Comparison of ENCODE assay signal across 7 mouse cellular contexts in genomic region chr17:54191526-54192230, GRCm38 (mm10).
A peak's percentile ranks its signal among the peaks of the same experiment; 100 is the strongest.
DNase-seq lines count a peak whose midpoint lies in the region; ATAC-seq and TF ChIP-seq lines count a peak whose summit lies in the region.

No protein-coding gene starts in this region.

- DNase-seq in intestine, embryonic 14.5 days (ENCODE audit: low spot score) = no peak
- peak; percentile 22 to 26 for DNase-seq in cerebellum, postnatal 36 days
- DNase-seq in mesoderm, embryonic 11.5 days (ENCODE audit: low read depth, low spot score) = peak; percentile 31
- DNase-seq in frontal cortex, postnatal 25 days (ENCODE audit: low spot score in 2 of 2) = no peak

- H3K27ac ChIP-seq in intestine, embryonic 14.5 days (ENCODE audit: low read depth) = no peak overlapping the region
- no peak overlapping the region for H3K27ac ChIP-seq in intestine, postnatal 0 days (ENCODE audit: low read depth, low read length)
- 0 out of 2 replicates have a peak overlapping the region, but pooled peaks have one; percentile 19 for H3K27ac ChIP-seq in hindbrain, embryonic 13.5 days

- H3K9me3 ChIP-seq in intestine, embryonic 14.5 days (ENCODE audit: control insufficient read depth, low read length) = no peaks in the 10 kb centered on the region
- H3K9me3 ChIP-seq in intestine, postnatal 0 days (ENCODE audit: control insufficient read depth) = no peaks in the 10 kb centered on the region
- H3K9me3 ChIP-seq in hindbrain, embryonic 13.5 days = no peaks in the 10 kb centered on the region

- WGBS in intestine, embryonic 14.5 days = 46% methylated on average over 5 of the region's 5 CpGs
- WGBS in intestine, postnatal 0 days = 47% methylated on average over 5 of the region's 5 CpGs
- 43% methylated on average over 5 of the region's 5 CpGs for WGBS in hindbrain, embryonic 13.5 days

- H3K4me1 ChIP-seq in intestine, embryonic 14.5 days (replicated peaks; ENCODE audit: control insufficient read depth, insufficient read depth, low read length) = no peaks in the 10 kb centered on the region
- no peaks in the 10 kb centered on the region for H3K4me1 ChIP-seq in intestine, postnatal 0 days (replicated peaks; ENCODE audit: control insufficient read depth, insufficient read depth, low read length)
- peaks cover 7% of the 10 kb centered on the region for H3K4me1 ChIP-seq in hindbrain, embryonic 13.5 days (replicated peaks)

- H3K36me3 ChIP-seq in intestine, embryonic 14.5 days (ENCODE audit: control insufficient read depth, insufficient read depth, low read length) = no peaks in the 10 kb centered on the region
- no peaks in the 10 kb centered on the region for H3K36me3 ChIP-seq in intestine, postnatal 0 days (ENCODE audit: control insufficient read depth, insufficient read depth)
- H3K36me3 ChIP-seq in hindbrain, embryonic 13.5 days = no peaks in the 10 kb centered on the region

- no peak overlapping the region for H3K4me2 ChIP-seq in intestine, embryonic 14.5 days (ENCODE audit: low read length)
- H3K4me2 ChIP-seq in intestine, postnatal 0 days (replicated peaks; ENCODE audit: low read depth) = no peak overlapping the region
- no peak overlapping the region for H3K4me2 ChIP-seq in hindbrain, embryonic 13.5 days

- no peak overlapping the region for H3K9ac ChIP-seq in intestine, embryonic 14.5 days (ENCODE audit: low read length)
- no peak overlapping the region for H3K9ac ChIP-seq in intestine, postnatal 0 days (ENCODE audit: low read depth, low read length)
- no peak overlapping the region for H3K9ac ChIP-seq in hindbrain, embryonic 13.5 days

- peak; percentile 75 for ATAC-seq in intestine, embryonic 14.5 days (replicated peaks; ENCODE audit: low FRiP score, low TSS enrichment, low read depth)
- ATAC-seq in intestine, postnatal 0 days = no peak
- peak; percentile 98 for ATAC-seq in hindbrain, embryonic 13.5 days (ENCODE audit: low FRiP score)
- no peak for ATAC-seq in inflammation-experienced regulatory T-cells, adult 6 months

- no peak overlapping the region for H3K4me3 ChIP-seq in intestine, embryonic 14.5 days (ENCODE audit: low read depth, low read length)
- no peak overlapping the region for H3K4me3 ChIP-seq in intestine, postnatal 0 days (ENCODE audit: low read depth, low read length)
- no peak overlapping the region for H3K4me3 ChIP-seq in hindbrain, embryonic 13.5 days

- H3K27me3 ChIP-seq in intestine, embryonic 14.5 days (replicated peaks; ENCODE audit: control insufficient read depth, insufficient read depth, low read length) = no peaks in the 10 kb centered on the region
- no peaks in the 10 kb centered on the region for H3K27me3 ChIP-seq in intestine, postnatal 0 days (replicated peaks; ENCODE audit: control insufficient read depth, insufficient read depth, low read length)
- no peaks in the 10 kb centered on the region for H3K27me3 ChIP-seq in hindbrain, embryonic 13.5 days

- TF ChIP-seq CTCF in intestine, postnatal 0 days (IDR thresholded peaks at IDR 0.05; ENCODE audit: low read depth) = no peak

Comparison
In these comparisons a context has a peak if more than half of its experiments do, and no peak if none do; other contexts are left out.
1. ATAC-seq: peak in intestine, embryonic 14.5 days (single experiment) and hindbrain, embryonic 13.5 days (single experiment); none in intestine, postnatal 0 days (single experiment) and inflammation-experienced regulatory T-cells, adult 6 months (single experiment).
2. DNase-seq: peak in cerebellum, postnatal 36 days (2 of 2) and mesoderm, embryonic 11.5 days (single experiment); none in intestine, embryonic 14.5 days (single experiment) and frontal cortex, postnatal 25 days (0 of 2).